Mouse (Mus musculus) embryo, embryonic 10.5 days (tissue): ENCODE data around the gene St8sia6.

ENCODE experiments used
- DNase-seq: peaks from one replicate; pipeline ENCODE4 v3.0.0-alpha.2; 2015; ENCODE audit warnings: low spot score

Gene St8sia6

GRCm38 (mm10) chr2:13760366-13760765 is 33.5 kb downstream of the St8sia6 start:
- DNase-seq = no peak

GRCm38 (mm10) chr2:13757412-13757811 is 36.5 kb downstream of the St8sia6 start:
- no peak for DNase-seq

GRCm38 (mm10) chr2:13755733-13756132 is 38.1 kb downstream of the St8sia6 start:
- no peak for DNase-seq

GRCm38 (mm10) chr2:13751691-13752090 is 42.2 kb downstream of the St8sia6 start:
- DNase-seq = no peak

- no peak for DNase-seq
These were observed 43.1 kb downstream of the St8sia6 start for GRCm38 (mm10) chr2:13750777-13751176.

GRCm38 (mm10) chr2:13750089-13750488 is 43.8 kb downstream of the St8sia6 start:
- DNase-seq = no peak

GRCm38 (mm10) chr2:13749176-13749575 is 44.7 kb downstream of the St8sia6 start:
- DNase-seq = no peak

- DNase-seq = no peak
These were observed 46.3 kb downstream of the St8sia6 start for GRCm38 (mm10) chr2:13747576-13747975.

GRCm38 (mm10) chr2:13746023-13746422 is 47.8 kb downstream of the St8sia6 start:
- no peak for DNase-seq

- DNase-seq = no peak
These were observed 55.2 kb downstream of the St8sia6 start for GRCm38 (mm10) chr2:13738704-13739103.

GRCm38 (mm10) chr2:13727901-13728300 is 66.0 kb downstream of the St8sia6 start:
- no peak for DNase-seq

- DNase-seq = no peak
These were observed 68.3 kb downstream of the St8sia6 start for GRCm38 (mm10) chr2:13725592-13725991.

GRCm38 (mm10) chr2:13722241-13722640 is 71.6 kb downstream of the St8sia6 start:
- DNase-seq = no peak

GRCm38 (mm10) chr2:13718628-13719185 is 75.2 kb downstream of the St8sia6 start:
- no peak for DNase-seq

GRCm38 (mm10) chr2:13708785-13709184 is 85.1 kb downstream of the St8sia6 start:
- DNase-seq = no peak

- DNase-seq = no peak
These were observed 96.3 kb downstream of the St8sia6 start for GRCm38 (mm10) chr2:13697514-13697913.

GRCm38 (mm10) chr2:13694417-13694816 is 99.4 kb downstream of the St8sia6 start:
- no peak for DNase-seq

- no peak for DNase-seq
These were observed 109.5 kb downstream of the St8sia6 start for GRCm38 (mm10) chr2:13684380-13684779.

GRCm38 (mm10) chr2:13683205-13683570 is 110.7 kb downstream of the St8sia6 start:
- DNase-seq = no peak

- no peak for DNase-seq
These were observed 111.2 kb downstream of the St8sia6 start for GRCm38 (mm10) chr2:13682488-13683204.

- peak; percentile 21 for DNase-seq
These were observed 120.9 kb downstream of the St8sia6 start for GRCm38 (mm10) chr2:13672946-13673345.

- no peak for DNase-seq
These were observed 121.4 kb downstream of the St8sia6 start for GRCm38 (mm10) chr2:13672426-13672825.

- peak; percentile 6 for DNase-seq
These were observed 159.0 kb downstream of the St8sia6 start for GRCm38 (mm10) chr2:13634866-13635265.
